Mouse (Mus musculus) stomach, postnatal 0 days (tissue): ENCODE results near the gene Tfcp2.

Experiments
- CTCF ChIP-seq: IDR thresholded peaks from 2 replicates; pipeline ENCODE4 v1.5.1; 2016; ENCODE audit warnings: antibody characterized with exemption, low read depth, mild to moderate bottlenecking, moderate library complexity
- EP300 ChIP-seq: optimal IDR thresholded peaks from 2 replicates; pipeline ENCODE3; 2016; ENCODE audit warnings: antibody characterized with exemption

GRCm38 (mm10) chr15:100574378-100574777 is 22.6 kb upstream of the Tfcp2 start:
- TF ChIP-seq CTCF = no peak
- no peak for TF ChIP-seq EP300
